Mouse (Mus musculus) embryonic fibroblast, embryonic 13.5 days (primary cell): Measurements from ENCODE around the gene Rbfox3.

Experiments used
- CTCF ChIP-seq: IDR thresholded peaks from 2 replicates; pipeline ENCODE4 v1.5.1; 2011; ENCODE audit warnings: mild to moderate bottlenecking, control low read depth, low read length, moderate library complexity, borderline replicate concordance; ENCODE audit not compliant: insufficient read depth
- POLR2A ChIP-seq: IDR thresholded peaks from 2 replicates; pipeline ENCODE4 v1.6.1; 2011; ENCODE audit warnings: low read depth, mild to moderate bottlenecking, control low read depth, low read length, moderate library complexity

DNA sequence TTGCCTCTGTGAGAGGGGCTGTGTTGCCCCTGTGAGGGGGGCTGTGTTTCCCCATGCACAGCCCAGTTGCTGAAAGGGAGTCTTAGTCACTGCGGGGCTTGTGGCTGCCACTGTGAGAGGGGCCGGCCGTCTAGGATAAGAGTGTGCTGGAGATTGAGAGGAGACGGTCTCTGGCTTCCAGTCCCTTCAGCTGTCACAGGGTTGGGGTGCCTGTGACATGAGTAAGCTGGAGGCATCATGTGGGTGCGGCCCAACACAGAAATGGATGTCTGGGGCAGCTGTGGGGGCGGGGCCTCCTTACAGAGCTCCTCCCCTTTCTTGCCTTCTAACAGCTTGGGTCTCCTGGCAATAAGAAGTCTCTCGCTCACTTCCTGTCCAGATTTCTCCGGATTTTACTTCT, 182.0 kb downstream of the Rbfox3 start:
- TF ChIP-seq CTCF, result no peak
- no peak for TF ChIP-seq POLR2A
